Mouse (Mus musculus): ENCODE results near the gene 1700020L24Rik.
A peak's percentile ranks its signal among the peaks of the same experiment; 100 is the strongest.

Gene 1700020L24Rik

GRCm38 (mm10) chr11:83473235-83474016 is 35.9 kb downstream of the 1700020L24Rik start:
- DNase-seq = peak in 1 of 2 experiments; percentile 22
